Mouse (Mus musculus) embryonic facial prominence, embryonic 11.5 days (tissue): ENCODE measurements around the gene Grm8. TPM values are rescaled to one million over a fixed set of nuclear protein-coding genes. Genes with fewer than 3 reads are reported as not detected.
"Not testable (repeated sequence)": the region's sequence is repeated elsewhere in the genome, so short reads cannot be mapped to it uniquely, and the experiment has no call there.

Source experiments
- ATAC-seq: fragments of 200-750 bp; cut with Nextera tagmentation; replicated peaks from 2 replicates; pipeline ENCODE4 v1.8.0; 2017; ENCODE audit warnings: low read depth; ENCODE audit not compliant: insufficient number of reproducible peaks, low FRiP score, low TSS enrichment
- DNase-seq: peaks from one replicate; pipeline ENCODE4 v3.0.0-alpha.2; 2015; ENCODE audit warnings: low spot score
- H3K27ac ChIP-seq: fragments of 300-500 bp; sonication (generic); replicated peaks from 2 replicates; pipeline ENCODE4 v1.5.1; 2014; ENCODE audit warnings: mild to moderate bottlenecking, low read depth, low read length, control low read depth
- H3K27me3 ChIP-seq: fragments of 300-500 bp; sonication (generic); 2 replicates; pipeline ENCODE4 v1.6.1; 2014; ENCODE audit warnings: mild to moderate bottlenecking, low read length, moderate library complexity, mixed read lengths; ENCODE audit not compliant: control insufficient read depth, insufficient read depth
- H3K36me3 ChIP-seq: fragments of 300-500 bp; sonication (generic); replicated peaks from 2 replicates; pipeline ENCODE4 v1.6.1; 2014; ENCODE audit warnings: low read depth, mild to moderate bottlenecking, low read length, moderate library complexity, mixed read lengths; ENCODE audit not compliant: control insufficient read depth, insufficient read depth
- H3K4me1 ChIP-seq: fragments of 300-500 bp; sonication (generic); 2 replicates; pipeline ENCODE4 v1.6.1; 2014; ENCODE audit warnings: low read length, mixed read lengths; ENCODE audit not compliant: control insufficient read depth, insufficient read depth
- H3K4me2 ChIP-seq: fragments of 300-500 bp; sonication (generic); 2 replicates; pipeline ENCODE4 v1.6.1; 2014; ENCODE audit warnings: low read depth, mild to moderate bottlenecking, control low read depth, low read length, moderate library complexity
- H3K4me3 ChIP-seq: fragments of 300-500 bp; sonication (generic); 2 replicates; pipeline ENCODE4 v1.5.1; 2014; ENCODE audit warnings: low read depth, low read length, control low read depth
- H3K9ac ChIP-seq: fragments of 300-500 bp; sonication (generic); replicated peaks from 2 replicates; pipeline ENCODE4 v1.6.1; 2014; ENCODE audit warnings: mild to moderate bottlenecking, control low read depth, low read length
- H3K9me3 ChIP-seq: fragments of 300-500 bp; sonication (generic); replicated peaks from 2 replicates; pipeline ENCODE4 v1.6.1; 2016; ENCODE audit warnings: mild to moderate bottlenecking, low read length, inconsistent platforms, mixed read lengths; ENCODE audit not compliant: control insufficient read depth
- WGBS: fragments of 180-500 bp; shearing (Covaris S2); extraction: QIAGEN DNeasy Blood & Tissue Kit; methylation state at CpG from one replicate; pipeline ENCODE4 v1.1.7; 2014; 5-methylcytosine and 5-hydroxymethylcytosine counted together
- polyA plus RNA-seq: library from polyadenylated mRNA; unstranded; fragments of >200 nt; fragmentation: Nextera tagmentation; extraction: Ambion mirVana; gene quantifications from 2 replicates; pipeline ENCODE4 v1.2.1, GENCODE M21; 2014

The Grm8 gene
- polyA plus RNA-seq, 1 experiment from 2014 or later, result 1.2 TPM

DNA sequence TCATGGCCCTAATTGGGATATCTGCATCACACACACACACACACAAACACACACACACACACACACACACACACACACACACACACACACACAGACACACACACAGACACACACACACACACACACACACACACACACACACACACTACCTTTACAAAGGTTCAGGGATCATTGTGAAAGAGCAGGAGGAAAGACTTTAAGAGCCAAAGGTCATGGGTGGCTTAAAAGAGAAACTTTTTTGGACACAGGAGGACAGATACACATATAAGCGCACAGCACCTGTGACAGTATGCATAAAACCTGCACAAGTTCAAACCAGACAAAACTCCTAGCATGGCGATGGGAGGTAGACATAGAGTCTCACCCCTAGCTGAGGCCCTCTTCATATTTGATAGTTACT lies 315.2 kb downstream of the Grm8 start:
- H3K9me3 ChIP-seq, H3K27me3 ChIP-seq, H3K4me3 ChIP-seq, H3K4me2 ChIP-seq, ATAC-seq, DNase-seq, H3K9ac ChIP-seq, H3K36me3 ChIP-seq, H3K4me1 ChIP-seq, H3K27ac ChIP-seq: not testable (repeated sequence)
- WGBS, result 88% methylated on average over 2 of the region's 2 CpGs

DNA sequence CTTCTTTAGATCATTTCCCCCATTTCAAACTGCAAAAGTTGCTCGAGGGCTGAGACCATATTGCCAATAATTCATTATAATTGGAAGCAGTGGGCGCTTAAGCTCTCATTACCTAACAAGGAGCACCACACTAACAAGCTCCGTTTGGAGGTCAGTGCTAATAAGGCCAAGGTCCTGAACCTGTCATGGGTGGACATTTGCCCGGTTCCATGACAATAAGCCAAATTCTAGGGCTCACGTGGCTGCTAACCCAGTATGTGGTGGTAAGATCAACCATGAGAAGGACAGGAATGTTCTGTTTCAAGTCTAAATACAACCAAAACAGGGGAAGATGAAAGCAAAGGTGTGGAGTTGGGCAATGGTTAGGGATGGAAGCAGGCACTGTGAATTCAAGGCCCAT lies 322.2 kb downstream of the Grm8 start:
- peak; percentile 44 for DNase-seq
- 34% methylated on average over 5 of the region's 5 CpGs for WGBS

DNA sequence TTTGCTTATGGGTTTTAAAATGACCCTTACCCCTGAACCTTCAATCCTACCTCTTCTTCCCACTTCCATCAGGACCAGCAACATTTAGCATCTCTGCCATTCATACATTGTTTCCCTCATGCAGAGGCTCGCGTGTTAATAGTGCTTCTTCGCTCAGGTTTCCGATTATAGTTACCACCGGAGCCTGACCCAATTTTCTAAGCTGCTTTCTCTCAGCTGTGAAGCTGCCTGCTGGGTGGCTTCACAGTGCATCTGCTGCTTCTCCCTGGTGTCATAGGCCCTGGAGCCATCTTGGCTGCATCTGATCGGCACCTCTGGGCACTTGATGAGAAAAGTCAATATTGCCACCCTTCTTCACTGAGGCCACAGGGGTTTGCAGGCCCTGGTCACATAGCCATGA lies 325.0 kb downstream of the Grm8 start:
- DNase-seq (no peak), ATAC-seq (no peak)
- Histone ChIP-seq H3K27ac (no peak overlapping the region), H3K4me1 (no peaks in the 10 kb centered on the region), H3K27me3 (no peaks in the 10 kb centered on the region), H3K9ac (no peak overlapping the region), H3K9me3 (no peaks in the 10 kb centered on the region), H3K4me3 (no peak overlapping the region), H3K36me3 (no peaks in the 10 kb centered on the region), H3K4me2 (no peak overlapping the region)
- 84% methylated on average over 6 of the region's 6 CpGs for WGBS

More for the DNA sequence above, 322.2 kb downstream of the Grm8 start:
- H3K4me3 ChIP-seq, result no peak overlapping the region
- no peak overlapping the region for H3K27ac ChIP-seq
- H3K4me2 ChIP-seq, result no peak overlapping the region
- no peak for ATAC-seq
- H3K9me3 ChIP-seq, result no peaks in the 10 kb centered on the region
- H3K27me3 ChIP-seq, result no peaks in the 10 kb centered on the region
- no peaks in the 10 kb centered on the region for H3K36me3 ChIP-seq
- H3K4me1 ChIP-seq, result no peaks in the 10 kb centered on the region
- no peak overlapping the region for H3K9ac ChIP-seq

DNA sequence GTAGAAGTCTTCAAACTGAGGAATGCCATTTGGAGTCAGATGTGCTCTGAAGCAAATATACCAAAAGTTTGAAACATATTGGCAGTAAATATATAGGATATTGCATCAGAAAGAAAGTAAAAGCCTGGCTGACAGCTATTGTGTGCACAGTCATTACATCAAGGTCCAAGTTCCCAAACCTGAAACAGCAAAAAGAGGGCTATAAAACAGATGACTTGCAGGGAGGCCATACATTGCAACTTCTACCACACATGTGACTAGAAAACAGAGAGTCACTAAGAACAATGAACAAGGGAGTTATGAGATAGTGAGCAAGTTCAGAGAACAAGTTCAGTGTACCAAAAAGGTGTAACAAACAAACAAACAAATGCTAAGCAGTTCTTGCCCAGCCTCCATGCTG lies 328.2 kb downstream of the Grm8 start:
- DNase-seq (no peak), ATAC-seq (no peak)
- Histone ChIP-seq H3K36me3 (no peaks in the 10 kb centered on the region), H3K27ac (no peak overlapping the region), H3K4me1 (no peaks in the 10 kb centered on the region), H3K9me3 (no peaks in the 10 kb centered on the region), H3K9ac (no peak overlapping the region), H3K4me3 (no peak overlapping the region), H3K27me3 (no peaks in the 10 kb centered on the region), H3K4me2 (no peak overlapping the region)

DNA sequence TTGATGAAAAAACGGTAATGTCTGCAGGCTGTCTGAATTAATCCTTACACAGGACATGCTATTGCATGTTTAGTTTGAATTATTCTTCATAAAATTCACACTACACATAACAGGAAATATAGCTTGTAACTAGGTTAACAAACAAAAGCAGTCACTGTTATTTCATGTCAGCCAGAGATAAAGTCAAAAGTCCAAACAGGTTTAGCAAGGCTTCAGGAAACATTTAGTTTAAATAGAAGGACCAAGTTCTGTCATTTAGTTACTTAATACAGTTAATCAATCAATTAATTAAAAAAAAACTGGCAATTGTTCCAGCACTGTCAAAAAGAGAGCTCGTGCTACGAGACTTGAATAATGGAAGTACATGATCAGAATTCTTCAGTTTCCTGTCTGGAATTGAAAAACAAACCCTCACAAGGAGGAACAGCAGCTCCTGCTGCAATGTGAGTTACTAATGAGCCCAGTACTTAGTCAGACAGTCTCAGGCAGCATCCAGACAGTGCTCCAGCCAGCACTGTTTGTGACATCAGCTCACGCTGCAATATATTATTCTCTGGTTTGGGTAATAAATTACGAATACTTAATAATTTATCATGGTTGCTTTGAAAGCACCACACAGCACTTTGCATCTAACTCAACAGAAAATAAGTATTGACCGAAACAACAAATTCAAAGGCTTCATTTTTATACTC lies 334.0 kb downstream of the Grm8 start:
- DNase-seq (no peak), ATAC-seq (no peak)
- WGBS, result 71% methylated on average over 6 of the region's 6 CpGs
- Histone ChIP-seq H3K9ac (no peak overlapping the region), H3K4me3 (no peak overlapping the region), H3K4me1 (no peaks in the 10 kb centered on the region), H3K9me3 (no peaks in the 10 kb centered on the region), H3K4me2 (no peak overlapping the region), H3K36me3 (no peaks in the 10 kb centered on the region), H3K27ac (no peak overlapping the region), H3K27me3 (no peaks in the 10 kb centered on the region)

- Histone ChIP-seq H3K4me3 (no peak overlapping the region), H3K27ac (no peak overlapping the region), H3K9ac (no peak overlapping the region), H3K4me2 (no peak overlapping the region), H3K4me1 (no peaks in the 10 kb centered on the region), H3K9me3 (no peaks in the 10 kb centered on the region), H3K27me3 (no peaks in the 10 kb centered on the region), H3K36me3 (no peaks in the 10 kb centered on the region)
- DNase-seq, result no peak
- no peak for ATAC-seq
- WGBS, result 95% methylated on average over 3 of the region's 3 CpGs
These were observed 336.2 kb downstream of the Grm8 start for GRCm38 (mm10) chr6:27798735-27799134.

GRCm38 (mm10) chr6:27789566-27789965 lies 345.4 kb downstream of the Grm8 start:
- Histone ChIP-seq H3K4me3 (no peak overlapping the region), H3K36me3 (no peaks in the 10 kb centered on the region), H3K9ac (no peak overlapping the region), H3K4me2 (no peak overlapping the region), H3K27ac (no peak overlapping the region), H3K4me1 (no peaks in the 10 kb centered on the region), H3K9me3 (no peaks in the 10 kb centered on the region), H3K27me3 (no peaks in the 10 kb centered on the region)
- DNase-seq, result no peak
- 91% methylated on average over 3 of the region's 3 CpGs for WGBS
- ATAC-seq, result no peak

- no peak overlapping the region for H3K4me3 ChIP-seq
- no peaks in the 10 kb centered on the region for H3K36me3 ChIP-seq
- no peaks in the 10 kb centered on the region for H3K27me3 ChIP-seq
- DNase-seq (no peak), ATAC-seq (no peak)
- H3K9me3 ChIP-seq, result no peaks in the 10 kb centered on the region
- WGBS, result 75% methylated on average over 4 of the region's 4 CpGs
- H3K4me2 ChIP-seq, result no peak overlapping the region
- H3K9ac ChIP-seq, result no peak overlapping the region
- no peak overlapping the region for H3K27ac ChIP-seq
- H3K4me1 ChIP-seq, result no peaks in the 10 kb centered on the region
These were observed 345.8 kb downstream of the Grm8 start for GRCm38 (mm10) chr6:27789151-27789550.
